Mouse (Mus musculus) MEL (cell line): Measurements from ENCODE around the gene Flrt1. TPM values are rescaled to one million over a fixed set of nuclear protein-coding genes. Genes with fewer than 3 reads are reported as not detected.

ENCODE experiments used
- DNase-seq: peaks from one replicate; pipeline ENCODE4 v3.0.0; 2011; ENCODE audit warnings: low read depth, low spot score
- H3K27ac ChIP-seq: 2 replicates; pipeline ENCODE4 v1.5.1; 2012; ENCODE audit warnings: low read depth, mild to moderate bottlenecking, control low read depth, low read length, moderate library complexity; ENCODE audit not compliant: control insufficient read depth
- H3K27me3 ChIP-seq, 2 experiments: fragments of 150-350 bp in 1 of 2; sonication (generic) in 1 of 2; 2 replicates each; pipeline ENCODE4 v1.6.1; 2012; ENCODE audit warnings: low read length in 2 of 2, mild to moderate bottlenecking in 2 of 2, improper control_type of control experiment in 1 of 2, moderate library complexity in 1 of 2; ENCODE audit not compliant: insufficient read depth in 2 of 2, control insufficient read depth in 1 of 2
- H3K36me3 ChIP-seq, 2 experiments: 2 replicates each; pipeline ENCODE4 v1.6.1; 2012 to 2014; ENCODE audit warnings: low read length in 2 of 2, improper control_type of control experiment in 1 of 2, inconsistent platforms in 1 of 2, mild to moderate bottlenecking in 1 of 2; ENCODE audit not compliant: insufficient read depth in 2 of 2, control insufficient read depth in 1 of 2
- H3K4me1 ChIP-seq, 2 experiments: fragments of 150-350 bp in 1 of 2; sonication (generic) in 1 of 2; 2 replicates each; pipeline ENCODE4 v1.6.1; 2012; ENCODE audit warnings: low read length in 2 of 2, improper control_type of control experiment in 1 of 2, mild to moderate bottlenecking in 1 of 2; ENCODE audit not compliant: insufficient read depth in 2 of 2, control insufficient read depth in 1 of 2
- H3K4me3 ChIP-seq, 2 experiments: fragments of 150-350 bp in 1 of 2; sonication (generic) in 1 of 2; 2 replicates each; pipeline ENCODE4 v1.5.1; 2012; ENCODE audit warnings: low read depth in 2 of 2, low read length in 2 of 2, mild to moderate bottlenecking in 2 of 2, moderate library complexity in 2 of 2, control low read depth in 1 of 2, improper control_type of control experiment in 1 of 2; ENCODE audit not compliant: control insufficient read depth in 1 of 2, insufficient read depth in 1 of 2
- H3K79me2 ChIP-seq: 2 replicates; pipeline ENCODE4 v1.6.1; 2012; ENCODE audit warnings: mild to moderate bottlenecking, low read length, moderate library complexity; ENCODE audit not compliant: control insufficient read depth, poor library complexity, insufficient read depth
- H3K9ac ChIP-seq: 2 replicates; pipeline ENCODE4 v1.6.1; 2012; ENCODE audit warnings: low read depth, mild to moderate bottlenecking, control low read depth, low read length, moderate library complexity; ENCODE audit not compliant: control insufficient read depth, poor library complexity, severe bottlenecking
- H3K9me3 ChIP-seq: fragments of 150-350 bp; sonication (generic); replicated peaks from 2 replicates; pipeline ENCODE4 v1.6.1; 2012; ENCODE audit warnings: mild to moderate bottlenecking, low read length, improper control_type of control experiment, moderate library complexity; ENCODE audit not compliant: insufficient read depth
- CHD2 ChIP-seq: IDR thresholded peaks from 2 replicates; pipeline ENCODE4 v1.6.1; 2011; ENCODE audit warnings: low read length, improper control_type of control experiment
- CTCF ChIP-seq, 3 experiments: IDR thresholded peaks in 2 of 3; conservative IDR thresholded peaks in 1 of 3; 2 replicates each; pipeline ENCODE4 v1.5.1; 2011 to 2012; ENCODE audit warnings: low read length in 3 of 3, low read depth in 2 of 3, mild to moderate bottlenecking in 2 of 3, improper control_type of control experiment in 1 of 3, inconsistent platforms in 1 of 3, mixed read lengths in 1 of 3, moderate library complexity in 1 of 3; ENCODE audit not compliant: control insufficient read depth in 1 of 3, insufficient read depth in 1 of 3, poor library complexity in 1 of 3, severe bottlenecking in 1 of 3
- EP300 ChIP-seq, 2 experiments: IDR thresholded peaks; 2 replicates each; pipeline ENCODE4 v1.6.1; 2011; ENCODE audit warnings: improper control_type of control experiment in 2 of 2, low read length in 2 of 2, low read depth in 1 of 2, mild to moderate bottlenecking in 1 of 2
- ETS1 ChIP-seq: IDR thresholded peaks from 2 replicates; pipeline ENCODE4 v1.6.1; 2012; ENCODE audit warnings: low read depth, mild to moderate bottlenecking, inconsistent platforms, low read length, improper control_type of control experiment, moderate library complexity
- JUND ChIP-seq: IDR thresholded peaks from 2 replicates; pipeline ENCODE4 v1.6.1; 2011; ENCODE audit warnings: low read depth, mild to moderate bottlenecking, improper control_type of control experiment, low read length
- MAZ ChIP-seq: IDR thresholded peaks from 2 replicates; pipeline ENCODE4 v1.6.1; 2012; ENCODE audit warnings: low read depth, mild to moderate bottlenecking, inconsistent platforms, low read length, improper control_type of control experiment
- MEF2A ChIP-seq: IDR thresholded peaks from 2 replicates; pipeline ENCODE4 v1.6.1; 2014; ENCODE audit warnings: low read depth, mild to moderate bottlenecking, inconsistent platforms, low read length, improper control_type of control experiment; ENCODE audit not compliant: poor library complexity, insufficient replicate concordance, severe bottlenecking; ENCODE audit errors: extremely low read depth
- MXI1 ChIP-seq: IDR thresholded peaks from 2 replicates; pipeline ENCODE4 v1.6.1; 2011; ENCODE audit warnings: mild to moderate bottlenecking, low read depth, low read length, improper control_type of control experiment
- POLR2A ChIP-seq, 2 experiments: IDR thresholded peaks; 2 replicates each; pipeline ENCODE4 v1.6.1; 2011 to 2012; ENCODE audit warnings: low read length in 2 of 2, mild to moderate bottlenecking in 2 of 2, control low read depth in 1 of 2, improper control_type of control experiment in 1 of 2, low read depth in 1 of 2, moderate library complexity in 1 of 2; ENCODE audit not compliant: control insufficient read depth in 1 of 2, insufficient read depth in 1 of 2, poor library complexity in 1 of 2
- POLR2AphosphoS2 ChIP-seq: IDR thresholded peaks from 2 replicates; pipeline ENCODE4 v1.6.1; 2011; ENCODE audit warnings: low read length, improper control_type of control experiment
- POLR2AphosphoS5 ChIP-seq: IDR thresholded peaks from 2 replicates; pipeline ENCODE4 v1.6.1; 2012; ENCODE audit warnings: low read depth, borderline replicate concordance, mild to moderate bottlenecking, inconsistent platforms, low read length, moderate library complexity, mixed read lengths
- RAD21 ChIP-seq: IDR thresholded peaks from 2 replicates; pipeline ENCODE4 v1.6.1; 2011; ENCODE audit warnings: mild to moderate bottlenecking, low read depth, low read length, improper control_type of control experiment
- SIN3A ChIP-seq: IDR thresholded peaks from 2 replicates; pipeline ENCODE4 v1.6.1; 2012; ENCODE audit warnings: low read length, improper control_type of control experiment, inconsistent platforms
- TAL1 ChIP-seq: IDR thresholded peaks from 2 replicates; pipeline ENCODE4 v1.6.1; 2012; ENCODE audit warnings: mild to moderate bottlenecking, inconsistent platforms, low read length, moderate library complexity, mixed read lengths
- USF1 ChIP-seq: IDR thresholded peaks from 2 replicates; pipeline ENCODE4 v1.6.1; 2014; ENCODE audit warnings: low read depth, mild to moderate bottlenecking, inconsistent platforms, low read length, improper control_type of control experiment, moderate library complexity
- USF2 ChIP-seq, 2 experiments: IDR thresholded peaks; 2 replicates each; pipeline ENCODE4 v1.6.1; 2011 to 2012; ENCODE audit warnings: improper control_type of control experiment in 2 of 2, low read length in 2 of 2, borderline replicate concordance in 1 of 2, inconsistent platforms in 1 of 2, low read depth in 1 of 2, mild to moderate bottlenecking in 1 of 2; ENCODE audit not compliant: insufficient read depth in 1 of 2
- polyA plus RNA-seq, 2 experiments: library from polyadenylated mRNA; stranded (reverse) in 1 of 2; unstranded in 1 of 2; fragments of >175 nt in 1 of 2; fragments of >200 nt in 1 of 2; gene quantifications; 2 replicates each; pipeline versions ENCODE4 v1.2.1 to v1.2.4; 2012; ENCODE audit warnings: low replicate concordance in 2 of 2, low read depth in 1 of 2; ENCODE audit not compliant: insufficient read length in 2 of 2, insufficient read depth in 1 of 2, missing spikeins in 1 of 2
- total RNA-seq: library from RNA; depleted of rRNA; stranded (reverse); fragments of 300-350 nt; gene quantifications from 2 replicates; pipeline ENCODE4 v1.2.3, GENCODE M21; 2012

Gene Flrt1
- total and polyA plus RNA-seq, 3 experiments = not detected

DNA sequence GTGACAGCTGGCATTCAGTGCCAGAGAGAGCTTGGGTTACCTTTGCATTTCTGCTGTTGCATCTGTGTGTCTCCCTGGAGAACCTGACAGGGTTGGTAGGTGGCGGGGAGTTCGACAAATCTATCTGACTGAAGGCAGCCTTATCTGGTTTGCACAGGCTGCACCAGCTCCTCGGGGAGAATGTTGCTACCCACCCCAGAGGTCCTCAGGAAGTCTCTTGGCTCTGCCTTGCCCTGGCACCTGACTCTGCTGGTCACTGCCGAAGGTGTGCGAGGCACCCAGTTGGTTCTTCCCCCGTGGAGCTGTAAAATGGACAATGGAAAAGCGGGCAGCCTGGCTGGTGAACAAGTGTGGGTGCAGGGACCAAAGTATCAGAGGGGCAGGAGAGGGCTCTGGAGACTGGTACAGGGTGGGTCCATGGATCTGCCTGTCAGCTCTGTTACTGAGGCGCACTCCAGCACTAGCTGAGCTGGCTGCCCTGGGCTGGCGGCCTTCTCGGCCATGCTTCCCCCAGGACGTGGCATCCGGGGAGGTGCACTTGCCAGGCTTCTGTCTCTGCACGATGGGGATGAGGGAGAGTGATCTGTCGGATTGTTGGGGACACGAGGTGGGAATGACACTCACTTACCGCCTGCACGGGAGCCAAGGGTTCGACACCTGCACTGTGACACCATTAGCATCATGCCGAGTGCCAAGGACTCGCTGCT, 38.0 kb downstream of the Flrt1 start (continued):
- TF ChIP-seq USF2 (IDR thresholded peaks at IDR 0.05; ENCODE audit: borderline replicate concordance in 1 of 2, insufficient read depth in 1 of 2, low read depth in 1 of 2, low read length in 2 of 2) (no peak), POLR2AphosphoS5 (no peak), USF1 (no peak), TAL1 (peak; percentile 92), EP300 (IDR thresholded peaks at IDR 0.05; ENCODE audit: low read depth in 1 of 2, low read length in 2 of 2) (peak; percentile 63 to 72), POLR2A (IDR thresholded peaks at IDR 0.05; ENCODE audit: control insufficient read depth in 1 of 2, insufficient read depth in 1 of 2, low read depth in 1 of 2, low read length in 2 of 2, poor library complexity in 1 of 2) (no peak; a peak in 1 of 4 replicates), MXI1 (peak; percentile 29; the same call in 1 of the 2 replicates), ETS1 (peak; percentile 36), MEF2A (no peak), POLR2AphosphoS2 (peak; percentile 27; the same call in 1 of the 2 replicates), CTCF (IDR thresholded peaks at IDR 0.05 in 2 of 3, conservative IDR thresholded peaks at IDR 0.05 in 1 of 3; ENCODE audit: control insufficient read depth in 1 of 3, insufficient read depth in 1 of 3, low read depth in 2 of 3, low read length in 3 of 3, poor library complexity in 1 of 3, severe bottlenecking in 1 of 3) (no peak), JUND (no peak), CHD2 (no peak)
- TF ChIP-seq, all 39 proteins: peak for 10

DNA sequence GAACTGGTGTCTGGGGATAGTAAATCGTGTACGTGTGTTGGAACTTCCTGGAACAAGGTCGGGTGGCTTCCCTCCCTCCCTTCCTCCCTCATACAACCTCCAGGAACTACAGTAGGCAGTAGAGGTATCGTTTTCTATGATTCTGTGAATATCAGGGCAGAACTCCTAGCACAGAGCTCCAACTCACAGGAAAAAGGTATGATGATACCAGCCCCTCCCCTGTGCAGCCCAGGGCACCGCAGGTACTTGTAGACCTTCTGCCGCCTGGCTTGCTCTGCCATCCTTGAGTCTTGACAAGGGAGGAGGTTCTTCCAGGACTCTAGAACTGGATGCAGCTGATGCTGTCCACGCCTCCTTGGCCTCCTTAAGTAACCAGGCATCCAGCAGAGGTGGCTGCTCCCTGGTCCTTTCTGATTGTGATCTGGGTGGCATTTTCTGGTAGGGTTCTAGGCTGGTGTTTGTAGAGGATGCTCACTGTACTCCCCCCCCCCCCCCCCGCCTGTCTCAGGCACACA, 38.6 kb downstream of the Flrt1 start:
- peak; percentile 67 for DNase-seq
- Histone ChIP-seq H3K4me3 (peak overlapping the region; percentile 27 to 45), H3K79me2 (no peaks in the 10 kb centered on the region), H3K4me1 (peaks cover 4 to 27% of the 10 kb centered on the region in 2 experiments; a peak in 3 of 4 replicates), H3K9ac (peak overlapping the region; percentile 52), H3K9me3 (no peaks in the 10 kb centered on the region), H3K36me3 (peaks cover 0 to 5% of the 10 kb centered on the region in 2 experiments; a peak in 1 of 4 replicates), H3K27me3 (no peaks in the 10 kb centered on the region), H3K27ac (peak overlapping the region; percentile 55)
- TF ChIP-seq MEF2A = no peak
- no peak for TF ChIP-seq CTCF (IDR thresholded peaks at IDR 0.05 in 2 of 3, conservative IDR thresholded peaks at IDR 0.05 in 1 of 3; ENCODE audit: control insufficient read depth in 1 of 3, insufficient read depth in 1 of 3, low read depth in 2 of 3, low read length in 3 of 3, poor library complexity in 1 of 3, severe bottlenecking in 1 of 3)
- peak; percentile 20; the same call in 1 of the 2 replicates for TF ChIP-seq MAZ
- 0 out of 4 replicates have a peak, but pooled peaks of 1 of the 2 experiments have one; percentile 22 for TF ChIP-seq EP300 (IDR thresholded peaks at IDR 0.05; ENCODE audit: low read depth in 1 of 2, low read length in 2 of 2)
- TF ChIP-seq CHD2 = no peak
- TF ChIP-seq MXI1 = no peak; the same call in 1 of the 2 replicates
- no peak for TF ChIP-seq RAD21
- peak; percentile 43; the same call in 1 of the 2 replicates for TF ChIP-seq SIN3A
